Mouse (Mus musculus): ENCODE measurements at regions not wholly inside any gene's neighbourhood (a gene's known extent, or its start where the extent isn't known, plus 50 kb on each side); places are given as distances from the start of the nearest gene placed in this dataset.

DNA sequence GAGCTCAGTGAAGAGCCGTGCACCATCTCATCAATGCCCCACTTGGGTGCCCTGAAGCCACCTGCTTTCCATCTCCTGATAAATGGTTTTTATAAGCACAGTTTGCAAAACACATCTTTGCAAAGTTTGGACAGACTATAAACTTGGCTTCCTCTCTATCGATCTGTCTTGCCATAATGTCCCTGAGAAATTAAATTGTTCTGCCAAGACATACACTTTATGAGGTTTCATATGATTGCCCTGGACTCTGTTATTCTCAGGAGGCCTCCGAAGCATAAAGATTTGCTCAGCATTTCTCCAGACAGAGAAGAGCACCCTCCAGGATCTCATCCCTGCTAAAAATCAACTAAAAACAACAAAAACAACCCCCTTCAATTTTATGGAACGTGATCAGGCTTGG is 200.2 kb upstream of the Ipo5 start:
- TF ChIP-seq CTCF (IDR thresholded peaks at IDR 0.05; ENCODE audit: control insufficient read depth, insufficient read depth, insufficient read length), result no peak
- no peak for TF ChIP-seq USF1 (IDR thresholded peaks at IDR 0.05; ENCODE audit: low read depth)
- no peak for TF ChIP-seq CEBPB (IDR thresholded peaks at IDR 0.05; ENCODE audit: low read depth)
- no peak for TF ChIP-seq MYOG (IDR thresholded peaks at IDR 0.05; ENCODE audit: control insufficient read depth, extremely low read depth, insufficient read length)
- no peak for TF ChIP-seq MYOD1 (IDR thresholded peaks at IDR 0.05; ENCODE audit: control insufficient read depth, insufficient read length, low read depth)
- TF ChIP-seq MAX (IDR thresholded peaks at IDR 0.05), result no peak

All from C2C12 (cell line).